Mouse (Mus musculus): Measurements from ENCODE around the gene Eif5. TPM values are rescaled to one million over a fixed set of nuclear protein-coding genes. Genes with fewer than 3 reads are reported as not detected.
A peak's percentile ranks its signal among the peaks of the same experiment; 100 is the strongest.

The Eif5 gene
- total RNA-seq, 2 experiments from 2014 or later: 253 to 260 TPM

DNA sequence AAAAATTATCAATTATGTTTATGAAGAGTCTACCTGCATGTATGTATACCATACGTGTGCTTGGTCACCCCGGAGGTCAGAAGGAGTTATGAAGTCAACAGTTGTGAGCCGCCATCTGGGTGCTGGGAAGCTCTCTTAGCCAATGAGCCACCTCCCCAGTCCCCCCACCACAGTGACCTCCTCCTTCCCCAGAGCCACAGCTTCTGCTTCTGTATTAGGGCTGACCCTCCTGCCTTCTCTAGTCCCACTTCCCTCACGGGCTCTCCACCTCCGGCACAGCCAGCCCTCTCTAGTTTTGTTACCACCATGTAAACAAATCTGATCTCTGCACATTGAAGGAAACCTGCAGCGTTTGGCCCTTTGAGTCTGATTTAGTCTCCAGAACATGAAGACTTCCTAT is 19.7 kb downstream of the Eif5 start:
- TF ChIP-seq CTCF (conservative IDR thresholded peaks at IDR 0.05): no peak

DNA sequence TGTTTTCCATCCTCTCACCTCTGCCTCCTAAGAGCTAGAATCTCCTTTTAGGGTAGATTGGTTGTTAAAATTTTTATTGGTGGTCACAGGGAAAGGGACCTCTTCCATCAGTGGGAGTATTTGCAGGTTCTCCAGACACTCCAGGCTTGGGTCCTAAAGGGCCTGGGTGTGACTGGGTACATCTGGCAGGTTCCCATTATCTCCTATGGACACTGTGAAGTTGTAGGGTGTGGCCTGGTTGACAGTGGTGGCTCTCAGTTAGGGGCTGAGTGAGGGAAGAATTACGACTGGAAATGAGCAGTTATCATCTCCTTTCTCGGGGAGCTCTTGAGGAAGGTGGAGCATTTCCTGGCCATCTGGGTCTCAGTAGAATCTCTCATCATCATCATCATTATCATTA is 20.8 kb downstream of the Eif5 start:
- H3K27ac ChIP-seq: no peak overlapping the region
- no peak for DNase-seq (ENCODE audit: low spot score in 2 of 2)
- no peak overlapping the region for H3K4me3 ChIP-seq
- TF ChIP-seq CTCF (conservative IDR thresholded peaks at IDR 0.05): no peak

More for the DNA sequence above, 19.7 kb downstream of the Eif5 start:
- Histone ChIP-seq H3K4me3 (no peak overlapping the region), H3K27ac (no peak overlapping the region)
- no peak for DNase-seq (ENCODE audit: low spot score in 2 of 2)

DNA sequence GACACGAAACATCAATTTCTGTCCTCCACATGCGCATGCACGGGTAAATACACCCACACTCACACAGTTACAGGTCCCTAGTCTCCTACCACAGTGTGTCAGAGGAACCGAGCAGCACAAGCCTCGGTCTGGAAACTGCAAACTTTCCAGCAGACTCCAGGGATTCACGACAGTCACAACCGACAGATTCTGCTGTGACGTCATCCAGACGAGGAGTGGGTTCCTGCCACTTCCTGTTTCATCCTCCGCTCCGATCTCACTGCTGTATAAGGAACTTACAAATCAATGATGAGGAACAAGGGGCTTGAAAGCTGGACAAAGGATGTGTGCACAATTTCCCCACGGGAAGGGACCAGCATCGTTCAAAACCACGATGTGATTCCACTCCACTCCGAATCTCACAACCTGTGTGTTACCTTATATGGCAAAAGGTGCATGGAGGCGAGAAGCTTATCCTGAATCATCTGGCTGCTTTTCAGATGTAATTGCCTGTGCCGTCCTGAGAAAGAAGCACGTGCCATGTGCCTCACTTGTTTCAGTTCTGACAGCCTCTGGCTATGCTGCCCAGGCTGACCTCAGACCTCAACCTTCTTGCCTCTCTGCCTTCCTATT is 21.9 kb downstream of the Eif5 start:
- Histone ChIP-seq H3K4me3 (peak overlapping the region; percentile 51), H3K27ac (peak overlapping the region; percentile 92)
- peak; percentile 65 to 68 for DNase-seq (ENCODE audit: low spot score in 2 of 2)
- TF ChIP-seq CTCF (conservative IDR thresholded peaks at IDR 0.05): no peak

DNA sequence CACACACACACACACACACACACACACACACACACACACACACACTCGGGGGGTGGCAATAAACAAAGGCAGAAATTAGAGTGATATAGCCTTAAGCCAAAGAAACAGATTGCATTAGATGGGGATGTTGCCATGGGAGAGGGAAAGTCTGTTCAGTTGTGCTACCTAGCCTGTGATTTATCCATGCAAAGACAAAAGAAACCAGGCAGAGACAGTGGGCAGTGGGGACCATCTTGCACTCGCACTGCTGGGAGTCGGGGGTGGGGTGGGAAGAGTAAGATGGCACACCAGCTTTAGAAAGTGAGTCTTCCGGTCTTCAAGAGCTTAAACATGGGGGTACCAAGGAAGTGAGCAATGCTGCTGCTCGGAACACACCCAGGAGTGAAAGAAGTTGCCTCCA is 22.5 kb downstream of the Eif5 start:
- peak overlapping the region; percentile 92 for H3K27ac ChIP-seq
- no peak overlapping the region; the same call in 1 of the 2 replicates for H3K4me3 ChIP-seq
- TF ChIP-seq CTCF (conservative IDR thresholded peaks at IDR 0.05): no peak
- peak; percentile 32 to 51 for DNase-seq (ENCODE audit: low spot score in 2 of 2)

DNA sequence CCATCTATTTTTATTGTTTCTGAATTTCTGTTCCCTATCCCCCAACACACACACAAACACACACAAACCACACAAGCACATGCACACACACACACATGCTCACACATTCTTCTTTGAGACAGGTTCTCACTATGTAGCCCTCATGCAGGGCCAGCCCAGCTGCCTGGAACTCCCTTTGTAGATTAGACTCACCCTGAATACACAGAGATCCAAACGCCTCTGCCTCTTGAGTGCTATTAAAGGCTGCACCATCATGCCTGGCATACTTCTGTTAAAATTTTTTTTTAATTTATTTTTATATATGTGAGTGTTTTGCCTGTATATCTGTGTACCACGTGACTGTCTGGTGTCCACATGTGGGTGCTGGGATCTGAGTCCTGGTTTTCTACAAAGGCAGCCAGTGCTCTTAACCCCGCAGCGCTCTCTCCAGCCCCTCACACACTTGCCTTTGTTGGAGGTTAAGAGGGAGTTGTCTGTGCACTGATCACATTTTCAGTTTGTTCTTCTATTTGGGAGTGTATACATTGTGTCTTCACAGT is 24.5 kb downstream of the Eif5 start:
- H3K27ac ChIP-seq: peak overlapping the region; percentile 83
- no peak overlapping the region for H3K4me3 ChIP-seq
- TF ChIP-seq CTCF (conservative IDR thresholded peaks at IDR 0.05): no peak
- DNase-seq (ENCODE audit: low spot score in 2 of 2): no peak

DNA sequence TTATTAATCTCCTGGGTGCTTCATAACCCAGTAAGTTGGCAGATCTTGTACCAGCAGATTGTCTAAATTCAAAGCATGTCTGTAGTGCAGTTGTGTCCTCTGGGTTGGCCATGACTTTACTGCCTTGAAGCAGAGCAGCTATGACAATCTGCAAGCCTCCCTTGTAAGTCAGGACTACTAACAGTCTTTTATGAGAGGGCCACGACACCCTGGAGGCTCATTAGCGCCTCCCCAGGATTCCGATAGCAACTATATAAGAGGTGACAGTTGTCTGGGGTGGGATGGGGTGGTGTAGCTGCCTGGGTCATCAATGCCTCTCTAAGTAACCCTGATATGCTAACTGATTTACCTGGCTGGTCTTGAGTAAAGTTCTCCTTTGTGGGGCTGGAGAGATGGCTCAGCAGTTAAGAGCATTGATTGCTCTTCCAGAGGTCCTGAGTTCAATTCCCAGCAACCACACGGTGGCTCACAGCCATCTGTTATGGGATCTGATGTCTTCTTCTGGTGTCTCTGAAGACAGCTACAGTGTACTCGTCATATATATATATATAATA is 25.3 kb downstream of the Eif5 start:
- DNase-seq (ENCODE audit: low spot score in 2 of 2): no peak
- peak; percentile 49 for TF ChIP-seq CTCF (conservative IDR thresholded peaks at IDR 0.05)
- Histone ChIP-seq H3K4me3 (no peak overlapping the region), H3K27ac (peak overlapping the region; percentile 83)

DNA sequence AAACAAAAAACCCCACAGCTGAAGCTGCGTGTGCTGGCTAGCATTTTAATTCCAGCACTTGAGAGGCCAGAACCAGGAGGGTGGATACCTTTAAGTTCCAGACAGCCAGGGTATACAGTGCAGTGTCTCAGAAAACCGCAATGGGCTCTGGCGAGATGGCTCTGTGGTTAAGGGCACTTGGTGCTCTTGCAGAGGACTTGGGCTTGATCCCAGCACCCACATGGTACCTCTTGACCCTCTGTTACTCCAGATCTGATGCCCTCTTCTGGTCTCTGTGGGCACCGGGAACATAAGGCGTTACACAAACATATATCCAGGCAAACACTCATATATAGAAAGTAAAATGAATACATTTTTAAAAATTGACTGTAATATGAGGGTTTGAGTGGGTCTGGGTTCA is 27.5 kb downstream of the Eif5 start:
- Histone ChIP-seq H3K27ac (no peak overlapping the region), H3K4me3 (no peak overlapping the region)
- TF ChIP-seq CTCF (conservative IDR thresholded peaks at IDR 0.05): no peak
- DNase-seq (ENCODE audit: low spot score in 2 of 2): no peak

DNA sequence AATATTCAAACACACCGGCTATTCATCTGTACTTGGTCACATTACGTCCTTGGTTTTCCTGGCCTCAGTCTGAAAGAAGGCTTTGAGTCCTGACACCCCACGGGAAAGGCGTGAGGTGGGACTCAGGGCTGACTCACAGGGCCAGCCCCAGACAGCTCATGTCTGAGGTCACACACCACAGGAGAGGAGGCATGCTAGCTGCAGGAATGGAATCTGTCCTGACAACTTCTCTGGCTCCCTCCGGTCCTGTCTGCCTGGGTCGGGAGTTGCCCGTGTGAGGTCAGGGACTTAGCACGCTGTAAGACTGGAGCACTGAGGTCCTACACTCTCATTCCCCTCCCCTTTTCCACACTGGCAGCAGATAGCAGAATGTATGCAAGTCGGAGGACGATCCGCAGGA is 31.0 kb downstream of the Eif5 start:
- DNase-seq (ENCODE audit: low spot score in 2 of 2): no peak
- Histone ChIP-seq H3K27ac (no peak overlapping the region), H3K4me3 (no peak overlapping the region)
- no peak for TF ChIP-seq CTCF (conservative IDR thresholded peaks at IDR 0.05)

DNA sequence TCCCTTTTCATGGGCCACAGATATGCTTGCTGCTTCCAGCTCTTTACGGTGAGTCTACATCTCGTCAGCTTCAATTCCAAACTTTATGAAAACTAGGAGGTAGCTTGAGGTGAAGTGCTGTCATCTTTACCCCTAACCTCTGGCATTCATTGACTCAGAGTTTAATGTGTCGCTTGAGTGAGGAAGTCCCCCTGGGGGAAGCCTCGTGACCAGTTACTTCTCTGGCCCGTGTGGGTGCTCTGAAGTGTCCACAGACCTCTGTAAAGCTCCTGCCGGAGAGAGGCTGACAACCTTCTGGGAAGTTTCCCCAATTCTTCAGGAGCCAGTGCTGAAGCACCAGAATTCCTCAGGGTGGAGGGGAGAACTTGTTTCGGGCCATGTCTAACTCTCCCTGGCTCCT is 34.6 kb downstream of the Eif5 start:
- Histone ChIP-seq H3K4me3 (peak overlapping the region; percentile 74), H3K27ac (no peak overlapping the region)
- TF ChIP-seq CTCF (conservative IDR thresholded peaks at IDR 0.05): no peak
- DNase-seq (ENCODE audit: low spot score in 2 of 2): no peak

DNA sequence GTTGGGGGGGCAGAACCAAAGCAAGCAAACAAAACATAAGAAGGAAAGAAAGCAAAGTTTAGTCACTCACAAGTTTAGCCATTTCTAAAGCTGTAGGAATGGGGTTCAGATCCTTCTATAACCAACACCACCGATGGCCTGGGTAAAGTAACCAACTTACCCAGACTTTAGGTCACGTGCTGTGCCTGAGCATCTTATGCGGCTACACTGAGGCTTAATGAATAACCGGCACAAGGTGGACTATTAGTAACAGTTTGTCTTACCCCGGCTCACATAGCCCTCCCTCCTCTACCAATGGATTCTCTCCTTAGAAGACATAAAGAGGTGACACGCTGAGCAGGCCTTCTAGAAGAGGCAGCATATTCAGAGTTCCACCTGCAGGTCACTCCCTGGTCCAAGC is 35.5 kb downstream of the Eif5 start:
- no peak for TF ChIP-seq CTCF (conservative IDR thresholded peaks at IDR 0.05)
- DNase-seq (ENCODE audit: low spot score in 2 of 2): no peak
- Histone ChIP-seq H3K4me3 (peak overlapping the region; percentile 74), H3K27ac (peak overlapping the region; percentile 98)

DNA sequence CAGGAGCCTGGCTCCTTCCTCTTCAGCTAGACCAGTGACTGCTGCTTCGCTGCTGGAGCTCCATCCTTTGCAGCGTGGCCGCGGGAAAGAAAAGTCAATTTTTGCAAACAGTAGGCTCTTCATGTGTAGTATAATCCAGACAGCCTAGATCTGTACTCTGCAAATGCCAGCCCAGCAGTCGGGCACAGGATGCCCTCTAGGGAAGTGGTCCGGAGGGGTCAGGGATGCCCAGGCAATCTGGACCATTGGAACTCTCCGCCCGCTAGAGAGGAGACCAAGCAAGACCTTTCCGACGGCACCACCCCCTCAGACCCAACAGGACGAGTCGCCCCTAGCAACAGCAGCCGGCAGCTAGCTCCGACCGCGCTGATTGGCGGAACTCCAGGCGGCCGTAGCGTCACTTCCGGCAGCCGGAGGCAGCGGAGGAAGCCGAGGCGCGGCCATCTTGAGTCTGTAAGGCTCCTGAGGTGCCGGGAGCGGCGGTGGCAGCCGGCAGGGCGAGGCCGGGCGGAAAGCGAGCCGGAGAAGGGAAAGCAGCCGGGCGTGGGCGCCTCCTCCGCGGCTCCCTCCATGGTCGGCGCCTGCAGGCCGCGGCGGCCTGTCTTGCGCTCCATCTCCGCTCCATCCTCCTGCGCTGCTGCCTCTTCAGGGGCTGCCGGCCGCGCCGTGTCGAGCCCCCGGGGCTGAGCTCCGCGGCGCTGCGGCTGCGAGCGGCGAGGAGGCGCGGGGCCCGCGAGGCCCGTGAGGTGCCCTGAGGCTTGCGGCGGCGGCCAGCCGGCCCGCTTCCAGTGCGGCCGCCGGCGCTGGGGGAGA is 36.5 kb downstream of the Eif5 start, which contains the start of gene Mark3:
Gene Mark3 (plus strand): TSS at position 450 of the 813 bp plus-strand sequence.
- peak; percentile 10; the same call in 1 of the 2 replicates for TF ChIP-seq CTCF (conservative IDR thresholded peaks at IDR 0.05)
- peak within 1 kb of the TSS; percentile 74 for H3K4me3 ChIP-seq

DNA sequence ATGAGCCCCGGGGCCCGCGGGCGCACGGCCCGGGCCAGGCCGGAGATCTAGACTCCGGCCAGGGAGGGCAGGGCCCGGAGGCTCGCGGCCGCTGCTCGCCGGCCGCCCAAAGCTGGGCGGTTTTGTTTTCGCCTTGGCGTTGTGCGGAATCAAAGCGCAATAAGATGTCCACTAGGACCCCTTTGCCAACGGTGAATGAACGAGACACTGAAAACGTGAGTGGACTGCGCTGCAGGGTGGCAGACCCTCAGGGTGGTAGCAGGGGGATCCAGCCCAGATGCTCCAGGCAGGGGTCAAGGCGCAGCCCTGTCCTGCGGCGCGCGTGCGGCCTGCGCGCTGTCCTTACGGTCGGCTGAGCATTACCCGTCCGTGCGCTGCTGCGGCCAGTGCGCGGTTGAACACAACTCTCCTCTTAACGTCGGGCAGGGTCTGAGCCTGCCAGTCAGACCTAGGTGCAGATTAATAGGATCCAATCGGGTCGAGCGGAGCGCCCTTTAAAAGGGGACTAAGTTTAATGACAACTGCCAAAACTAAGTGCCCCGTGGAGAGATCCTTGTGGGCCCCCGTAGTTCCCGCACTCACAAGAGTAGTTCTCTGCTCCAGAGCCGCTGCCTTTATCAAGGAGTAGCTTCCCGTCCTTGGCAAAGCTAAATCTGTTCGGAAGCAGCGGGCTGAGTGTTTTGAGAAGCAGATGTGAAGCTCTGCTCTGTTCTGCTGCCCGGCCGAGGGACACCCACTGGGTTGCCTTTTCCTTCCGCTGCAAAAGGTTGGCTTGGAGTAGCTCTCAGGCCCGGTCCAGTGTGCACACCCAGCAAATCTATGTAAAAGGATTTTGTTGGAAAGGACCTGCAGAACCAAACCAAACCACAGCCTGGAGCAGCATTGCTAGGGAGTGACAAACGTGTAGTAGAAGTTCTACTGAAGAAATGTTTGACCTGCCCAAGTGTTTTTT is 37.3 kb downstream of the Eif5 start:
- TF ChIP-seq CTCF (conservative IDR thresholded peaks at IDR 0.05): 0 out of 2 replicates have a peak, but pooled peaks have one; percentile 7
- H3K4me3 ChIP-seq: peak overlapping the region; percentile 74
- H3K27ac ChIP-seq: peak overlapping the region; percentile 98
- DNase-seq (ENCODE audit: low spot score in 2 of 2): peak in 1 of 2 experiments; percentile 29

More for the DNA sequence above, 36.5 kb downstream of the Eif5 start, which contains the start of gene Mark3:
- peak within 1 kb of the TSS; percentile 98 for H3K27ac ChIP-seq
- DNase-seq (ENCODE audit: low spot score in 2 of 2): peak; percentile 98 to 99

Data from layer of hippocampus, adult 2 months (tissue).